Mouse (Mus musculus) ovary, postnatal 14 days (tissue): ENCODE measurements around the gene Macf1.

Experiments used
- DNase-seq: peaks from one replicate; pipeline ENCODE4 v3.0.0; 2022; ENCODE audit warnings: low spot score

Gene Macf1

GRCm38 (mm10) chr4:123407792-123408191, 276.4 kb downstream of the Macf1 start:
- DNase-seq: no peak

DNA sequence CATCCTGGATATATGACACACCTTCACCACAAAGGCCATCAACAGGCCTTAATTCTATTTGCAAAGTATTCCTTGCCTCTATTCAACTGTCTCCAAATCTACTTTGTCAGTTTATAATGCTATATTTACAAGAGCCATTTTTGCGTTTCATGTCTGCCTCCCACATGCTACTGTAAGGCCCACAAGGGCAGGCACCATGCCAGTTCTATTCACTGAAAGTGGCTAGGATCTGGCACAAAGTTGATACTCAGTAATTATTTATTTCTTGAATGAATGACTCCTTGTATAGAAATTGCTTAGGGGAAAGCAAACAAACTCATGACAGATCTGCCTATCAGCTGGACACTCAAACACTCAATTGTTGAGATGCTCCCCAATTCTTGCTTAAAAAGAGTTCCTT, 280.1 kb downstream of the Macf1 start:
- DNase-seq: no peak

DNA sequence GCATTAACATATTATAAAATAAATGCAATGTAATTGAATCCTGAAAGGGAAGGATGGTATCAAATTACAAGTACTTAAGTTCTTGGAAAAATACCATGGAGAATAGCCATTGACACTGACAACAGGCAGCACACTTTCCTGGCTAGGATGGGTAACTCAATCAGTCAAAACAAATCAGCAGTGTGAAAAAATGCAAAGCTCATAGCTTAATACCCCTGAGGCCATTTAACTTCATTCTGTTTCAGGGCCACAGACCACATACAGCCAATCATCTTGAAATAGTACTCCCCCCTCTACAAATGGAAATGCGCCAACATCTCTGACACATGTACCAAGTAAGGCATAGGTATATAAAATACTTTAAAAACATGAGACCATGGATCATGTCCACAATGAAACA, 281.9 kb downstream of the Macf1 start:
- DNase-seq: no peak

DNA sequence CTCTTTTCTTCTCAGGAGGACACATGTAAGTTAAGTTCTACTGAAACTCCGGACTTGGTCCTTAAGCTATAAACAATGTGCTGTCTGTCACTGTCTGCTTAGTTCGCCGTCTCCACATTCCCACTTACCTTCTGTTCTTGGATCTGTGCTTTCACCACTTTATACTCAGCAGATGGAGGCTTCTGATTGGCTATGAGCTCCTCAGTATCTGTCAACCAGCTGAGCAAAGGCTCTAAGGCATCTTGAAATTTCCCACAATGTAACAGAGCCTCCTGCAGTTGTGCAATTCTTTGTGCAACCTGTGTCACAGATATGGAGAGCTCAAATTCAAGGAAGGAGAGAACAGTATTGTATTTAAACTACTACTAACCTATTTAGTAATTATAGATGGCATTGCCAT, 282.9 kb downstream of the Macf1 start:
- DNase-seq: no peak

DNA sequence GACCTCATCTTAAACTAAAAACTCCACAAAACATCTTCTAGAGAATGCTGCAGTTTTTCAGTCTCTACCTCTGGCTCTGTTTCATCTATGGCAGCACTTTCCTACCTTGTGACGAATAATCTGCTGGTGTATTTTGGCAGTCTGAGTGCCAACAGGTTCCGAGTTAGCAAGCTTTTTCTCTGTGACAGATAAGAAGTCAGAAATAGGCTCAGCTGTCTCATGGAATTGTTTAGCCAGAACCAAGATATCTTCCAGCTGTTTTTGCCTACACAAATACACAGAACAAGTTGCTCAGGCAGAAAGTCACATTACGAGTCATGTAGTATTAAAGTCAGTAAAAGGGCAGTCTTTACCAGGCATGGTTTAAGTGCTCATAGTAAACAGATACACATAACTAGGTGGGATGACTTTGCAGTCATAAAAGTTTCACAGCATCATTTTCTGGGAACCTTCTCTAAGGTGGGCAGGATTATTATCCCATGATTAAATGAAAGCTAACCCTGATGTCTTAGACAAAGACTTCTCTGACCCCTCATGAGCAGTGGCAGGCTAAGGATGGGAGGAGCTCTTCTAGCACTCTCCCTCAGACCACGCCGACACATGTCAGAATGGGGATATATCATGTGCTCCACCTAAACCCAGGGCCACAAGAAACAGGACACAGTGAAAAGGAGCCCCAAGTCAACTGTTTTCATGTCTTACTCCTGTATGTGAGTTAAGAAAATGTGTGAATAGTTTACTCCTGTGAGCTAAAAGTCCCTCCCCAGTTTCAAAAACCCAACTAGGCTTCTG, 286.3 kb downstream of the Macf1 start:
- DNase-seq: no peak

- DNase-seq: no peak
These were observed 287.1 kb downstream of the Macf1 start for GRCm38 (mm10) chr4:123397049-123397448.

GRCm38 (mm10) chr4:123395435-123396000, 288.6 kb downstream of the Macf1 start:
- no peak for DNase-seq

DNA sequence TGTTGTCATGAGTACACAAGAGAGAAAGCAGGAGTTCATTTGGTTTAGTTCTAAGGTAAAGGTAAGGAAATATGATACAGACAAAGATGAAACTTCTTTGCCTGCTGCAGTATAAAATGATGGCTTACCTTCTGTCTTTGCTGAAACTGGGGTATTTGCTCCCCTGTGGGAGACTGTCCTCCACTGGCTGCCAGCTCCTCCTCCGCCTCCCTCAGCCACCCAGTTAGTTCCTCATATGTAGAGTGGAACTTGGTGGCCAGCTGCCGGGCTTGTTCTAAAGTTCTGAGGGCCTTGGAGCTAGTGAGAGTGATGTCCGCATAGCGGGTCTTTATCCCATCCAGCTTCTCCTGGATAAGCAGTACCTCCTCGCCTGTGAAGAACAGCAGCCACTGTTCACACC, 289.3 kb downstream of the Macf1 start:
- no peak for DNase-seq

- DNase-seq: no peak
These were observed 289.9 kb downstream of the Macf1 start for GRCm38 (mm10) chr4:123394269-123394668.

- no peak for DNase-seq
These were observed 291.2 kb downstream of the Macf1 start for GRCm38 (mm10) chr4:123393004-123393403.

DNA sequence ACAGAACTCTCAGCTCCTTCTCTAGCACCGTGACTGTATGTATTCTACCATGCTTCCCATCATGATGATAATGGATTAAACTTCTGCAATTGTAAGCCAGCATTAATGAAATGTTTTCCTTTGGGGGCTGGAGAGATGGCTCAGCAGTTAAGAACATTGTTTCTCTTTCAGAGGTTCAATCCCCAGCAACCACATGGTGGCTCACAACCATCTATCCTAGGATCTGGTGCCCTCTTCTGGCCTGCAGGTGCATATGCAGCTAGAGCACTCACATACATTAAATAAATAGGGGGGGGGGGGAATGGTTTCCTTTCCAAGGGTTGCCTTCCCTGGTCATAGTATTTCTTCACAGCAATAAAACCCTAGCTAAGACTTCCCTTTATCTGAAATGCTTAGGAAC, 292.0 kb downstream of the Macf1 start:
- DNase-seq: no peak

- no peak for DNase-seq
These were observed 299.1 kb downstream of the Macf1 start for GRCm38 (mm10) chr4:123385028-123385427.

DNA sequence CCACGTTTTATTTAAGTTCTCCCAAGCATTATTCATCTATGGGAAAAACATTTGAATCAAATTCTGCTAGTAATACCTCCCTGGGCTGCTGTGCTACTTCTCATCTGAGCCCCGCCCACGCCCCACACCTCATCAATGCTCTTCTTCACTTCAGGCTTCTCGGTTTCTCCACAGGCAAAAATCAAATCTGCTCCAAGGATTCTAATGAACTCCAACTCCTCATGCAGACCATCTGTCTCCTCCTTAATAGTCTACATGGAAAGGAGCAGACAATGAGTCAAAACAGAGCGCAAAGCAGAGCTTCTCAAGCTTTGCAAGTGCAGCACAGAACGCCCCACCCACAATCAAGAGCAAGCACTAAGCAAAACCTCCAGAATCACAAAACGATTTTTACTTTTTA, 301.0 kb downstream of the Macf1 start:
- no peak for DNase-seq

- DNase-seq: no peak
These were observed 302.1 kb downstream of the Macf1 start for GRCm38 (mm10) chr4:123382051-123382450.

GRCm38 (mm10) chr4:123381598-123381997, 302.6 kb downstream of the Macf1 start:
- no peak for DNase-seq

GRCm38 (mm10) chr4:123376031-123376430, 308.1 kb downstream of the Macf1 start:
- DNase-seq: no peak

DNA sequence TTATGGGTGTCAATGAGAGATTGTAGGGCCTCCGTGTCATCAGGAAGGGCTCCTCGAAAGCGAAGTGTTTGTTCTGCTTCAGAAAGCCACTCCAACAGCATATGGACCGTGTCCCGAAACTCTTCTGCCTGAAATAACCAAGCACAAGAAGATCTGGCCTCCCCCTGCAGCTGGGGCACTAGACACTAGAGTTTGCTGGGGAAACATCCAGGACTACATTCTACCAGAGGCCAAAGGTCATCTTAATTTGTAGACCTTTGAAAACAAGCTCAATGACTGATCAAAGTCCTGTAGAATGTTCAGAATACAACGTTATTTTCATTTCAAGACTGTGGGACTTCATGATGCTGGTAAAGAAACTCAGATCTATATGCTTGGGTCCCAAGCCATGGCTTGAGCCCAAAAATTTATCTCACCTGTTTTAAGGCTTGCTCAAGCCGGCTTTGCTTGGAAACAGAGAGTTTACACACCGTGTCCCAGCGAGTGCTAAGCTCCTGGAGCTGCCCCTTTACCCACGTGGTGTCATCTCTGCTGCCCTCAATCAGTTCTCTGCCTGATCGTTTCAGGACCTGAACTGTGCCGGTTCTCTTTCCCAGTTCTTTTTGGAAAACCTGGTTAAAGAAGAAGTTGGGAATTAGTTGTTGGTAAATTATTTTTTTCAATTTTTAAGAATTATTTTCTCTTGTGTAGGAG, 309.7 kb downstream of the Macf1 start:
- no peak for DNase-seq

DNA sequence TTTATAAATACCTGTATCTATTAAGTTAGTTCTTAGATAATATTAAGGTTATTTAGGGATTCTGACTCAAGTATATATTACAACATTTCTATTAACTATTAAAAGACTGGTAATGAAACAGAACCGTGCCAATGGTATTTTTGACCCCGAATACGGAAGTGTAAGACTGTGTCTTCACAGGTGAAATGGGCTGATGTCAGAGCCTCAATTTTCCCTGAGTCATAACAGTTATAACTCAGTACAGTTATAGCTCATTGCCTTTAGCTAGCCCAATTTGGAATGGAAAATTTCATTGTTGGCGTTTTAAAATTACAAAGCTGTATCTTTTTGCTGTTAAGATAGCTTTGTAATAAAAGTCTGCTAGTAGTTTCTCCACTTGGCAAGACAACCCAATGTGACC, 320.6 kb downstream of the Macf1 start:
- DNase-seq: no peak

DNA sequence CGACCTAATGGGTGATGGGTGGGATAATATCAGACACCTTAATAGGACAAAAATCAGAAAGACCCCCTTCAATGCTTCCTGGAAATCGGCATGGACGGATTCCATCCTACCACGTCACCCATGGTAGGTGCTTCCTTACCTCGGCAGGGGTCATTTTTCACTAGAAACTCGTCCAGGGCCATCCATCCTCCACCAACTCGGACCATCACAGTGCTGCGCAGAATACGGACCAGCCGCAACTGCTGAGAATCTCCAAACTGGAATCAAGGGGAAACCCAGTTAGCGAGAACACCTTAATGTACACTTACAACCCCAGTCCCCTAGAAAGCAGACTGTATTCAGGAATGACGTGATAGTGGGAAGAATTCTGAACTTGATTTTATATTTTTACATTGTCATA, 323.4 kb downstream of the Macf1 start:
- no peak for DNase-seq

- DNase-seq: no peak
These were observed 325.5 kb downstream of the Macf1 start for GRCm38 (mm10) chr4:123358613-123359012.

- no peak for DNase-seq
These were observed 328.2 kb downstream of the Macf1 start for GRCm38 (mm10) chr4:123355941-123356340.

GRCm38 (mm10) chr4:123353271-123353877, 330.8 kb downstream of the Macf1 start:
- DNase-seq: no peak

GRCm38 (mm10) chr4:123343471-123343789, 340.7 kb downstream of the Macf1 start:
- DNase-seq: no peak
